Mouse (Mus musculus) myocyte (in vitro differentiated cells): ENCODE measurements around the gene Jazf1.

Source experiments
- CEBPB ChIP-seq: IDR thresholded peaks from 2 replicates; pipeline ENCODE4 v1.6.1; 2011; ENCODE audit warnings: mild to moderate bottlenecking, moderate library complexity; ENCODE audit not compliant: poor library complexity, insufficient read depth, severe bottlenecking
- E2F4 ChIP-seq: IDR thresholded peaks from one replicate; pipeline ENCODE4 v1.6.1; 2011; ENCODE audit warnings: mild to moderate bottlenecking, control low read depth, moderate library complexity; ENCODE audit not compliant: insufficient read depth
- MAX ChIP-seq: IDR thresholded peaks from one replicate; pipeline ENCODE4 v1.6.1; 2011; ENCODE audit warnings: low read depth, mild to moderate bottlenecking, control low read depth
- MYOG ChIP-seq, 3 experiments: IDR thresholded peaks; one replicate each; pipeline ENCODE4 v1.6.1; 2011; ENCODE audit warnings: control low read depth in 2 of 3, low read depth in 2 of 3, mild to moderate bottlenecking in 2 of 3; ENCODE audit not compliant: insufficient read length in 2 of 3, control insufficient read depth in 1 of 3, insufficient read depth in 1 of 3
- POLR2A ChIP-seq: IDR thresholded peaks from one replicate; pipeline ENCODE4 v1.6.1; 2011; ENCODE audit warnings: low read depth, mild to moderate bottlenecking, control low read depth, moderate library complexity; ENCODE audit not compliant: insufficient read length
- POLR2AphosphoS2 ChIP-seq: IDR thresholded peaks from one replicate; pipeline ENCODE4 v1.6.1; 2011; ENCODE audit warnings: low read depth, control low read depth; ENCODE audit not compliant: insufficient read length
- REST ChIP-seq: IDR thresholded peaks from one replicate; pipeline ENCODE4 v1.6.1; 2011; ENCODE audit warnings: mild to moderate bottlenecking, control low read depth, moderate library complexity; ENCODE audit not compliant: insufficient read depth, insufficient read length
- TCF12 ChIP-seq: IDR thresholded peaks from one replicate; pipeline ENCODE4 v1.6.1; 2011; ENCODE audit warnings: mild to moderate bottlenecking, control low read depth; ENCODE audit not compliant: poor library complexity, insufficient read depth, severe bottlenecking
- USF1 ChIP-seq: IDR thresholded peaks from one replicate; pipeline ENCODE4 v1.6.1; 2011; ENCODE audit warnings: low read depth, mild to moderate bottlenecking, control low read depth, moderate library complexity

GRCm38 (mm10) chr6:52919442-52919841 lies 149.0 kb downstream of the Jazf1 start:
- no peak for TF ChIP-seq E2F4
- no peak for TF ChIP-seq POLR2AphosphoS2
- no peak for TF ChIP-seq POLR2A
- no peak for TF ChIP-seq TCF12
- no peak for TF ChIP-seq REST
- no peak for TF ChIP-seq USF1
- TF ChIP-seq MYOG (IDR thresholded peaks at IDR 0.05; ENCODE audit: control insufficient read depth in 1 of 3, insufficient read depth in 1 of 3, insufficient read length in 2 of 3, low read depth in 2 of 3) = no peak
- TF ChIP-seq MAX = no peak
- TF ChIP-seq CEBPB = no peak
